In the genomic region with DNA sequence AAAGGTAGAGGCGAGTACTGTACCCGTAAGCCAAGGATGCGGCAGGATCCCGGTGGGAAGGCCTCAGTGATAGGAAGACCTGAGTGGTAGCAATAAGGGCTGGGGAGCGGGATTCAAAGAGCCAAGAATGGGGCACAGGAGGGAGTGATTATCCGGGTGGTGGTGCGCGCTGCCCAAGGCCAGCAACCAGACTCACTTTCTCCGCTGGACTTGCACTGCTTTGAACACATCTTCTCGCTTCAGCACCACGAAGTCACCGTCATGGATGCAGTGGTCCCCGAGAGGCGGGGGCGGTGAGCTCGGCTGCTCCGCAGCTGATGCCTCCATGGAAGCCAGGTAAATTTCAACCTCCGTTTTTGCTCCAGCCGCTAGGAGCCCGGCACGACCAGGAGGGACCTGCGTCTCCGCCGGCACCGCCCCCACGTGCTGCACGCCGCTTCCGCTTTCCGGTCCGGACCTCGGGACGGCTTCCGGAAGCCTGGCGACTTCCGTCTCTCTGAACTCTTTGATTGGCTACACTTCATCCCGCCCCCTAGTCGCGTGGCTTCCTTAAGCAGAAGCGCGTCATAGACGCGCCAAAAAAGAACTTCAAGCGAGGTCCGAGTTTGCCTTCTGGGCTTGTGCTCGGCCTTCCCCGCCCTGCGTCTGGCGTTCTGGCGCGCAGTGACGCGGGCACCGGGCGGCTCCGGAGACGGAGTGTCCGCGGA, we compare ENCODE assay signal across 8 mouse cellular contexts. TPM values are rescaled to one million over a fixed set of nuclear protein-coding genes. Genes with fewer than 3 reads are reported as not detected.
DNase-seq lines count a peak whose midpoint lies in the region; ATAC-seq and TF ChIP-seq lines count a peak whose summit lies in the region.

A gene (minus strand): TSS at position 448 of the 707 bp plus-strand sequence.
A gene (plus strand): TSS at position 534 of the 707 bp plus-strand sequence.

- H3K4me2 ChIP-seq in hindbrain, postnatal 0 days (ENCODE audit: low read depth, low read length), result peak within 1 kb of the TSS; percentile 67

- intact Hi-C loops in gastrocnemius, adult 2 months (cut with DNase I), result loop anchor here (1.0 kb wide), 1 partner anchor 31 kb away; a partner anchor contains a TSS
- intact Hi-C loops in left cerebral cortex, adult 2 months (cut with DNase I), result loop anchor here (5.0 kb wide), 1 partner anchor 298 kb away; no protein-coding TSS in a partner anchor

- peak; percentile 54 for TF ChIP-seq CTCF in gastrocnemius, adult 2 months (IDR thresholded peaks at IDR 0.05)
- TF ChIP-seq CTCF in hindbrain, postnatal 0 days (IDR thresholded peaks at IDR 0.05; ENCODE audit: low read depth), result peak; percentile 55
- TF ChIP-seq CTCF in left cerebral cortex, adult 2 months (IDR thresholded peaks at IDR 0.05), result peak; percentile 43

- H3K36me3 ChIP-seq in hindbrain, postnatal 0 days (ENCODE audit: insufficient read depth, low read length), result peaks cover 18% of the 10 kb centered on the region; the same call in 1 of the 2 replicates

- no peaks in the 10 kb centered on the region for H3K9me3 ChIP-seq in hindbrain, postnatal 0 days (ENCODE audit: low read length)

- 1% methylated on average over 59 of the region's 59 CpGs for WGBS in hindbrain, postnatal 0 days

- ATAC-seq in common myeloid progenitor, adult 5-6 weeks (replicated peaks; ENCODE audit: low read depth, poor library complexity, severe bottlenecking), result peak; percentile 99
- peak; percentile 100 for ATAC-seq in hindbrain, postnatal 0 days
- ATAC-seq in megakaryocyte, adult 5-6 weeks (ENCODE audit: poor library complexity, severe bottlenecking), result peak; percentile 98

- DNase-seq in ZHBTc4 (ENCODE audit: low read depth, low spot score), result peak; percentile 100
- DNase-seq in gastrocnemius, adult 2 months, result peak; percentile 95
- peak; percentile 98 for DNase-seq in hindbrain, postnatal 0 days (ENCODE audit: low spot score)
- DNase-seq in left cerebral cortex, adult 2 months (ENCODE audit: extremely low spot score in 1 of 2, low spot score in 2 of 2), result peak; percentile 85 to 90
- peak; percentile 88 to 91 for DNase-seq in right cerebral cortex, adult 2 months (ENCODE audit: low spot score in 2 of 2)
- DNase-seq in urinary bladder, postnatal 14 days (ENCODE audit: low spot score), result peak; percentile 93

- peak within 1 kb of the TSS; percentile 90 for H3K4me3 ChIP-seq in gastrocnemius, adult 2 months
- H3K4me3 ChIP-seq in hindbrain, postnatal 0 days (ENCODE audit: low read length), result peak within 1 kb of the TSS; percentile 81
- peak within 1 kb of the TSS; percentile 96 for H3K4me3 ChIP-seq in left cerebral cortex, adult 2 months

- H3K9ac ChIP-seq in hindbrain, postnatal 0 days (replicated peaks; ENCODE audit: low read length), result peak within 1 kb of the TSS; percentile 68

- H3K27ac ChIP-seq in gastrocnemius, adult 2 months, result peak within 1 kb of the TSS; percentile 86
- H3K27ac ChIP-seq in hindbrain, postnatal 0 days, result peak within 1 kb of the TSS; percentile 66; the same call in 1 of the 2 replicates
- peak within 1 kb of the TSS; percentile 80 for H3K27ac ChIP-seq in left cerebral cortex, adult 2 months

- no peaks in the 10 kb centered on the region for H3K27me3 ChIP-seq in hindbrain, postnatal 0 days (ENCODE audit: insufficient read depth, low read length)

- H3K4me1 ChIP-seq in hindbrain, postnatal 0 days (ENCODE audit: insufficient read depth, low read length), result peaks cover 3% of the 10 kb centered on the region; the same call in 1 of the 2 replicates

RNA-seq across cellular contexts. Expression of the first gene that starts in this region (rescaled TPM):
- 48.9 and 60.8 TPM in 2 replicates for total RNA-seq in common myeloid progenitor, adult 5-6 weeks (2017)
- 1 to 10 TPM; 5.5 to 7.4 TPM for total RNA-seq in gastrocnemius, adult 2 months (2021)
- 8.4 and 14.7 TPM in 2 replicates for total RNA-seq in hindbrain, postnatal 0 days (2014; rRNA removed)
- 27.8 and 31.0 TPM in 2 replicates for polyA plus RNA-seq in hindbrain, postnatal 0 days (2015; fragmentation: Nextera tagmentation; extraction: Ambion mirVana)
- 10 to 100 TPM; 26.4 to 33.2 TPM for total RNA-seq in left cerebral cortex, adult 2 months (2021)
- 14.8 and 16.8 TPM in 2 replicates for total RNA-seq in megakaryocyte, adult 5-6 weeks (2015)
- total RNA-seq in megakaryocyte, adult 5-6 weeks (2017), result 14.9 and 15.1 TPM in 2 replicates

RNA-seq across cellular contexts. Expression of the second gene that starts in this region (rescaled TPM):
- 17.0 and 23.1 TPM in 2 replicates for total RNA-seq in common myeloid progenitor, adult 5-6 weeks (2017)
- total RNA-seq in gastrocnemius, adult 2 months (2021), result 1 to 10 TPM; 1.3 TPM
- 2.1 and 3.2 TPM in 2 replicates for total RNA-seq in hindbrain, postnatal 0 days (2014; rRNA removed)
- 5.2 and 5.6 TPM in 2 replicates for polyA plus RNA-seq in hindbrain, postnatal 0 days (2015; fragmentation: Nextera tagmentation; extraction: Ambion mirVana)
- total RNA-seq in left cerebral cortex, adult 2 months (2021), result 1 to 10 TPM; 4.3 to 4.6 TPM
- total RNA-seq in megakaryocyte, adult 5-6 weeks (2015), result 4.8 and 5.8 TPM in 2 replicates
- 5.1 and 7.0 TPM in 2 replicates for total RNA-seq in megakaryocyte, adult 5-6 weeks (2017)

Comparison
In these comparisons a context has a peak if more than half of its experiments do, and no peak if none do; other contexts are left out.
1. Peak in every context shown above with its lines: DNase-seq, ATAC-seq, H3K4me3 ChIP-seq and H3K27ac ChIP-seq.